Mouse (Mus musculus): ENCODE measurements at regions not wholly inside any gene's neighbourhood (a gene's known extent, or its start where the extent isn't known, plus 50 kb on each side); places are given as distances from the start of the nearest gene placed in this dataset.

DNA sequence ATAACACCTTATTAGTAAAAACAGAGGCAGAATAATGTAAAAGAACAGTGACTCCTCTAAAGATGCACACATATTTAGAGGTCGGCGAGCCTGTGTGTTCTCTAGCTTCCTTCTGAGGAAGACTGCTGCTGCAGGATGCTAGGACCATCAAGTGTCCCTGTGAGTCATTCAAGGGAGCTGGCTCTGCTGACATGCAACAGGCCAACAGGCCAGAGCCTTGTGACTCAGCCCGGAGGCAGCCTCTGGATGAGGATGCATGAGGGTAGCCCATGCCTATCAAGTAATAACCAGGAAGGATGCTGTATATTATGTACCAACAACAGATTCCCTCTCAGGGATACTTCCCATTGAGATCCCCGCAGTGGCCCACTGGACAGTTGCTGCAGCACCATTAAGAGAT is 199.5 kb upstream of the Rasgrp1 start:
- no peak for DNase-seq (ENCODE audit: low spot score in 2 of 2)

DNA sequence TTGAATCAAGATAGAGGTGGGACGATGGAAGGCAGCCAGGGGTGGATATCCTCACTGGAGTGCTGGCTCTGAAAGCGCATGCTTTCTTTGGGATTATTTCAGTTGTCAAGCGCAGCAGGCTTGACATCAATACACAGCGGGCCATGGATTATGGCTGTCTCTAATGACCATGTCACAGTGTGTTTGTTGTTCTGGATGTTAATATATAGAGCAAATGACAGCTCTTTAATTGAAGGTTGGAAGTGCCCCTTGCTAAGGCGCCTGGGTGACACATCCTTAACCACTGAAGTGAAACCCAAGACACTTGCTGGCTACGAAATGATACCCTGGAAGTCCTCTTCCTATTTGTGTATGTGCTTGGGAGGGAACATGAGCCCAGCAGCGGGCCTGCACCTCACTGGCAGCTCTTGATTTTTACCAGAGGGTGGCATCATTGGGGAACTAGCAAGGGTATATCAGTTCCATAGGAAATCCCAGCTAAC is 200.5 kb upstream of the Rasgrp1 start:
- no peak for DNase-seq (ENCODE audit: low spot score in 2 of 2)

DNA sequence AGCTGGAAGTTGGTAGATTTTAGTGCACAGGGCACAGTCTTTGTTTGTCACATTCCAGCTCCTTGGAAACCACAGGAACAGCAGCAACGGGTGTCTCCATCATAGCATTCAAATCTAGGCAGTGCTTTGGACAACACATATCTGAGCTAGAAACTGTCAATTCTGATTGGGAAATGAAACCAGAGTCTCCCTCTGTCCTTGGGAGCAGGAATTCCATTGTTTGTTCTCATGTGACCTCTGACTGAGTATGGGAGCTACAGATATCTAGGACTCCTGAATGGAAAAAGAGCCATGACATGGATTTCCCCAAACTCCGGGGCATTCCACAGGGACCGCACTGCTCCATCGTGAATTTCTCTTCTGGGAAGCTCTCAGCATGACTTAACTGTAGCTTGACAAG is 205.5 kb upstream of the Rasgrp1 start:
- DNase-seq (ENCODE audit: low spot score in 2 of 2), result no peak

DNA sequence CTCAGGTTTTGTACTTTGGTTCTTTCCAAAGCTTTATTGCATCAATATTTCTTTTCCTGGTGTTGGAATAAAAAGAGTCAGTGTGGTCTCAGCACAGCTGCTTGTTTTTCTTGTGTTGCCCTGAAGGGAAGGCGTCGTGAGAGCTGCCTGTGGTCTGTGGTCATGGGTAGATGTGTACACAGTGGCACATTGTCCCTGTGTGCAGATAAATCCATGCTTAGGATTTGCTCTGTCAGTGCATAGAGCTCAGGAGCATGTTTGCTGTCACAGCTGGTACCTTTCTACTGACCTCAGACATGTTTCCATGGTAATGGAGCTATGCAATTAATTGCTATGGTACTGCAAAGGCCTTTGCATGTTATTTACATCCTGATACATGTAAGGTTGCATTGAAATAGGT is 213.5 kb upstream of the Rasgrp1 start:
- no peak for DNase-seq (ENCODE audit: low spot score in 2 of 2)

DNA sequence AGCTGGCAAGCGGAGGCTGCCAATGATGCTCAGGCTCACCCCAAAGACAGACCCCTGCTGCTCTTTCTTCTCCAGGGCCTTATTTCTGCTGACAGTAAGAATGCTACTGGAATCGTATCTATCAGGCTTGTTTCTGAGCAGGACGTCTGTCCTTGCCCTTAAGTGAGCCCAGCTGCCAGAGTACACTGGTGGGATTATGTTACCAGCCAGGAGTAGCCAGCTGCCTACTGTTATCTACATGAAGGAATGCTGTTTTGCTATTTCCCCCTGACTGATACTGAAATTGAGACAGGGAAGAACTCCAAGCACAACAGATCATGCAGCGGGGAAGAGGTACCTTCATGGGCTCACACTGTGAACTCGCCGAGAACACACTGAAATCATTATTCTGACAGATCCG is 228.2 kb upstream of the Rasgrp1 start:
- DNase-seq (ENCODE audit: low spot score in 2 of 2), result no peak

DNA sequence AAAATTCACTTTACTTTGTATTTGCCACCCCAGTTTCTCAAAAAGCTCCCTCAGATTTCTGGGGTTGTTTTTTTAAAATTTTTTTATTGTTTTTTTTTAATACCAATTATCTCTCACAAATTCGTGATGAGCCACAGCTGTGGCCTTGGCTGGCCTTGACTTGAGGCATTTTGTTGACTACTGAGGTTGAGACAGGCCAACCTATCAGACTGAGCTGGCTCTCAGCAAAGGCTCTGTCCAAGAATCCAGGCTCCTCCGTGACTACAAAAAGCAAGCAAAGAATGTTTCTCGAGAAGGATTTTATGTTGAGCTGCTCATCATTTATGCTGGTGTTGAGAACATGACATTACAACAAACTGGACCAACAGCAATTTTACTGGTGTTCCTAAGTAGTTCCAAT is 244.6 kb upstream of the Rasgrp1 start:
- no peak for DNase-seq (ENCODE audit: low spot score in 2 of 2)

DNA sequence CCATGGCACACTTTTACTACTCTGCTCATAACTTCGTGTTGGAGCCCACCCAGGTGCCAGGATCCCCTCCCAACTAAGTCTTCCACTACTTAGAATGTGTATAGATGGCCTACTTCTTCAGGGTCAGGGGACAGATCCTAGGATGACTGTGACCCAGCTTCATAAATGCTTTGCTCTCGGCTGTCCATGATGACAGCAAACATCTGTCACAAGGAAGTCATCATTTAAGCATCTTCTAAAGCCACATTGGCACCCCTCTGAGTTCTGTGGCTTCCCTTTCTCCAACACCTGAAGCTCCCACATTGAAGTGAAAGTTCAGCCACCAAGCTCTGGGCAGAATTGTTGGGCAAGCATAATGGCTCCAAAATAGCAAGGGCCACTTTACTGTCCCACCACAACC is 252.2 kb upstream of the Rasgrp1 start:
- DNase-seq (ENCODE audit: low spot score in 2 of 2), result no peak

DNA sequence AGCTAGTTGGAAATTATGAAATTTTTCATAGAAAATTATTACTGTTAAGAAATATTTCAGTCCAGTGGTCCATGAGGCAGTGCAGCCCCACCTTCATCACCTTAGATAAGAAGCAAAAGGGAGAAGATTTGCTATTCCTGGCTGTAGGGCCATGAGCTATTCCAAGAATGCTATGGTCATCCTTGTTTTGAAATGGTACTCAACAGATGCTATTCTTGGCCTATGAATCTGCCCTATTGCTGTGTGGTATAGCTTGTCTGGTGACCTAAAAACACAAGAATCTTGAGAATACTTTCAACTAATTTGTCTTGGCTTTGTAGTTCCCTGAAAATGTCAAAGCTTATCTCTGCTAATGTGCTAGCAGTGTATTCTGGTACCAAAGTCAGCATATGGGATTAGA is 254.8 kb upstream of the Rasgrp1 start:
- DNase-seq (ENCODE audit: low spot score in 2 of 2), result no peak

DNA sequence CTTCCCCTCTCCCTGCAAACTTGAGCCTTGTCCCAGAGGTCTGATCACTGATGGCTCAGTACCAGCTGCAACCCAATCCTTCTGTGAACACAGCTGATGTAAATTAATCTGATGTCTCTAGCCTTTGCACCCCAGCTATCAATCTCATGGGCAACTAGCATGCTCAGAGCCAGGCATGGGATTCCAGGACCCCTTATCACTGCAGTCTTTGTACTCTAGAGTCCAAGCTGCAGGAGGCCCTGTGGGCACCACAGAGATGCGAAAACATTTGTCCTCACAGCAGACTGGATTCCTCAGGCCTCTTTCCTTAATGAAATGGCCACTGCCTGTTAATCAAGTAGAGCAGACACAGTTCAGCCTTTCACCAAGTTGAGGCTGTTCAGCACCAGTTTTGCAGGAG is 272.0 kb upstream of the Rasgrp1 start:
- DNase-seq (ENCODE audit: low spot score in 2 of 2), result no peak

DNA sequence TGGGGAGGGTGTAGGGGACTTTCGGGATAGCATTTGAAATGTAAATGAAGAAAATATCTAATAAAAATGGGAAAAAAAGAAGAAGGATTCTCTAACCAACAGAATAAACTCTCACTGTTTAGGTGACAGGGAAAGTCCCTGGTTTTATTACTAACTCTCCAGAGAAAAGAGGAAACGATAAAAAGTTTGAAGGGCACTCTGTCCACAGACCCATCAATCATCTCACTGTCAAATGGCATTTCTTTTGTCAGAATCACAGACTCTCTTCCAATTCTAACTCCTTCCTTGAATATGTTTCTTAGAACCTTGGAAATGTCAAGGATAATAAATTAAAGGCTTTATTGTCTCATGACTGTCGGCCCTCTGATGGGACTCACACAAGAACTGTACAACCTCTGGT is 275.3 kb upstream of the Rasgrp1 start:
- no peak for DNase-seq (ENCODE audit: low spot score in 2 of 2)

DNA sequence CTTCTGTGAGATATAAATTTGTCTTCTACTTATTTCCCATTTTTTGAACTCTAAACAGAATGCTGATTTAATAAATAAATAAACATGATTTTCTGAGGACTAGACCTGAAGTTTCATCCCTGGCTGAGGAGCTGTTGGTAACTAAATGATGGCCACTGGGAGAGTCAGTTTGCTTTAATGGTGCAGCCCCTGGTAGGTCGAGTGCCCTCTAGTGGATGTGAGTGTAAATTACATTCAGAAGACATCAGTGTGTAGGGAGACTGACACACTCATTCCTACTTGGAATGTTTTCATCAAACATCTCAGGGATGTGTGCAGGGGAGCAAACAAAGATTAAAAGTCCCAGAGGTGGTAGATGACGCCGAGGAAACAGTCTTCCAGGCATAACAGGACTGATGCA is 281.2 kb upstream of the Rasgrp1 start:
- DNase-seq (ENCODE audit: low spot score in 2 of 2), result no peak

DNA sequence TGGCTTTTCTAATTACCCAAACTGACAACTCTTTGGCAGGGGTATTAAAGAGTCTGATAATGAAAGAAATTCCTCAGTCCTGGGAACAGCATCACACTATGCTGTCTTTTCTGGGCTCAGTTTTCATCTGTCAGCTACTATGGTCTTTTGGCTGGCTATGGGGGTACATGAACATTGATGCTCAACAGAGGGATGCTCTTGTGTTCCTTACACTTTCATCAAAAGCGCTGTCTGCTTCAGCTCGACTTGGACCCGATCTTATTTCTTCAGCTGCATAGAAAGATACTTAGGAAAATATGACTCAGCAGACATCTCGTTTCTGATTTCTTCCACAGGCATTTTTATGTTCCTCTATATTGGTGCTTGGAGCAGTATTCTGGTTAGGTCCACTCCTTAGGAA is 292.1 kb upstream of the Rasgrp1 start:
- no peak for DNase-seq (ENCODE audit: low spot score in 2 of 2)

DNA sequence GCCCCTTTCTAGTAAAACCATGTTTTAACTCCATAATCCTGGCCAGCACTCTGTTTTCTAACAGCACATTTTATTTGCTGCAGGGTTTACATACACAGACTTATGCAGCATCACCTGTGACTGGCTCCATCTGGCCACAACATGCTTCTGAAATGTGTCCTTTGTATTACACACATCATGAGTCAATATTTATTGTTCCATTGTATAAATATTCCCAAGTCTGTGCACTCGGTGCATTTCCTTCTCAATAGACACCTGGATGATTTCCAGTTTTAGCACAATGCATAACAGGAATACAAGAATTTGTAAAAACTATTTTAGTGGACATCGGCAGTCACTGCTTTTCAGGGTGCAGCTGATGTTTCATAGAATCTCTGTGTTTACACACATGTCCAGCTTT is 294.6 kb upstream of the Rasgrp1 start:
- DNase-seq (ENCODE audit: low spot score in 2 of 2), result no peak

DNA sequence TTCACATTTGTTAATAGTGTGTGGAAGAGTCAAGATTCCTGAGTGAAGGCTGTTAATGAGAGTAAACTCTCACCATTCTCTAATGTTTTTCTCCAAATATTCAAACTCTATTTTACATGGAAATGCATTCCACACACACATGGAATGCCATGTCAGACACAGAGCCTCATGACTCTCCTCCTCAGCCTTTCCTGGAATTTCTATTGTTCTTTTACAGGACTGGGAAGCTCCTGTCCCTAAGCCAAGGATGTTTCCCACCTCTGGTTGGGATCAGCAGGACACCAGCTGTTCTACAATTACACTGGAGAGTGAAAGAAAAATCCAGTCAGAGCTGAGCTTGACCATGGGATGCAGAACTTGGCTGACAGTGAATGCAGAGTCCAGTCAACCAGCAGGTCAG is 309.3 kb upstream of the Rasgrp1 start:
- DNase-seq (ENCODE audit: low spot score in 2 of 2), result no peak

DNA sequence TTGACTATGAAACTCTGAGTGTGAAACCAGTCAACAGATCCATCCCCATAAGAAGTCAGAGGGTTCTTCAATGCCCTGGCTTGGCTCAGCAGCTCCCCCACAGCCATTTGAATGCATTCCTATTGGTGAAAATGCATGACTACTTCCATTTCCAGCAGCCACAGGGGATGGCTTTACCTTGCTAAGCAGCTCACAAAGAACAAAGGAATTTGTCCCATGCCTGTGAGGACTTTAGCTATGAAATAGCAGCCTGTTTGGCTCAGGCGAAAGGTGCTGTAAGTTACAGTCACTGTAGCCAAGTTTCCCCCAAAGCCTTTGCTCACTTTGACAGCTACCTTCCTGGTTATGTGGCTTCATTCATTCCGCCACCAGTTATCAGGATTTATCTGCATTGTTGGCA is 309.8 kb upstream of the Rasgrp1 start:
- no peak for DNase-seq (ENCODE audit: low spot score in 2 of 2)

DNA sequence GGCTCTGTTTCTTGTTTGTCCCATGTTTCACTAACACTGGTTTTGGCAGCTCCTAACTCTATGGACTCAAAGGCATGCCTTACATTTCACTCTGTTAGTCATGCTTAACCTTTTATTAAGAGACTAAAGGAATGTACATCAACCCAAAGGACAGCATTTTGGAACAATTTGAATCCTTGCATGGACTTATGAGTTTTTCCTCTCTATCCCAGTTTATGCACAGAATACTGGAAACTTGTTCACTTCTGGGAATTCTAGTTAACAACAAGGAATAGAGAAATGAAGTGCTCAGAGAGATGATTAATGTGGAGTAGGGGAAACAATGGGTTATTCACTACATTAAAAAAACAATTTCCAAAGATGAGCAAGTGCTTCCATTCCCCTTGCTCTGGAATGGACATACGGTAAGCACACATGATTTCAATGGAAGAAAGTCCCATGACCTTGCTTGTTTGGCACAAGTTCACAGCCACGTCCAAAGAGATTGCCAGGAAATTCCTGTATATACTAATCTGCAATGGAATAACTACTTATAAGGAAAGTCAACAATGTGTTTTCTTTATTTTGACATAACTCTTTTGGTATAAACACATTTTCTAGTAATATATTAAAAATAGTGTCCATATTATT is 313.9 kb upstream of the Rasgrp1 start:
- no peak for DNase-seq (ENCODE audit: low spot score in 2 of 2)

DNA sequence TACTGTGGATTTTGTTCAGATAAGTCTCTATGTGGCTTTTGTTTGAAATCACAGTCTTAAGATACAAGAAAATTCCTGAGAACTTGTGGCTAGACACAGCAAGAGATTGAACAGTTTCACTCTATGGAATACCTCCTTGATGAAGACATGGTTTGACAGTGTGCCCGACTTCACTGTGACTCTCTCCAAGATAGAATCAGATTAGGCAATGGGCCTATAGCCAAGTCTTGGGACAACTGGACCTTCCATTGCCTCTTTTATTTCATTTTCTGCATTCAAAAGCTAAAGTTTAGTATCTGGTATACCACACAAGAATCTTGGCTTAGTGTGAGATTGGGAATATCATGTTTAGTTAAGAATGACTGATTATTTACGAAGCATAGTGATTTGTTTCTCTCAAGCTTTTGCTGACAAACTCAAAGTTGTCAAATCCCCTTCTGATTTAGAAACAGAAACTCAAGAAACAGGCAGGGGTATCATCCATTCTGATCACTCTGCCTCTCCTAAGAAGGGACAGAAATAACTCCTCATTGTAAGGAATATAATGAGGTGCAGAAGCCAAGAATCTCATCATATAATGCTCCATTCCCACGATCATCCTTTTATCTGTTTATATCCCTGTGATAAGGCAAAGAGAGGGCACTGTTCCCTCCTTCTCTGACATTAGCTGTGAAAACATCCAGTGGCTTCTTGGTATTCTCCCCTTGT is 317.6 kb upstream of the Rasgrp1 start:
- no peak for DNase-seq (ENCODE audit: low spot score in 2 of 2)

DNA sequence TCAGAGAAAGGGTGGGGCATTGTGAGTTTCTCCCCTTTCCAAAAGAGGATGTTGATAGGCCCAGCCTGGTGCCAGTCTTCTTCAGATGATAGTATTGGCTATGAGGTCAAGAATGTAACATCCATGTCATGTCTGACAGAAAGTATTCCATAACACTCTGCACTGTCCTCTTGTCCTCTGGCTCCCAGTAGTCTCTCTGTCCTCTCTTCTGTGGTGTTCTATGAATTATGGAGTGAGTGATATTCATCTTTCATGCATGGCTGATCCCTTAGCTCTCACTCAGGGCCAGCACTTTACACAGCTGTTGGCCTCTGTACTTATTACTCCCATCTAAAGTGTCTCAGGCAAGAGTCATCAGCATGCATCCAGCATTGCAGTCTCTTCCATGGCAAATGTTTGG is 319.9 kb upstream of the Rasgrp1 start:
- no peak for DNase-seq (ENCODE audit: low spot score in 2 of 2)

DNA sequence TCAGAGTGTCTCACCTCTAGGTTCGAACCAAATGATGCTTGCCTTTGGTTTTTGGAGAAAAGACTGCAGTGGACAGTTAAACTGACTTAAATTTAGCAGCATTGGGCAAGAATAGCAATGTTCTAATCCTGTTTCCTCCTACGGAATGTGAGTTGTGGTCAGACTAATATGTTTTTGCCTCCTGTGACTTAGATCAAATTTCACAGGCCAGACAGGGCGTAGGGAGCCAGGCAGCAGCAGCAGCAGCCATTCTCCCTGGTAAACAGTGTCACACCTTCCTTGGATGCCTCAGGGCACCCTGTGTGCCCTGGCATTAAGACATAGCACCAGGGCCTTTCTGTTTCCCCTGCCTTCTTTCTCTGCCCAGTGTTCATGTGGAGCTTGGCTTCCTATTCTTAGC is 323.7 kb upstream of the Rasgrp1 start:
- DNase-seq (ENCODE audit: low spot score in 2 of 2), result no peak

DNA sequence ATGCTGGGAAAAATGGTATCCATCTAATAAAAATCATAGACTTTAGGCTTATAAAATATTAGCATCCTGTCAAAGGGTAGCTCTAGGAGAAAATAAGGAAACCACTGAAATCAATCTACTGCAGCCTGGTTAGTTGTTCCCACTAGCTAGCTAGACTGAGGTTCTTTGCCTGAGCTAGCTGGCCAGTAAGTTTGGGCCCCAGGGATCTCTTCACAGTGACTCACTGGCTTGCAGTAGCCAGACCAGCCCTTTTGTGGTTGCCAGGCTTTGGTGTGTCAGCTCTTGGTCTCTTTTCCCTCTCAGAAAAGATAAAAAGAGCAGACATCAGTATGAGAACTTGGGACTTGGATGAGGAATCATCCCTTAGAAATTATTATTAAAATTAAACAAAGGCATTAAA is 325.3 kb upstream of the Rasgrp1 start:
- DNase-seq (ENCODE audit: low spot score in 2 of 2), result no peak

DNA sequence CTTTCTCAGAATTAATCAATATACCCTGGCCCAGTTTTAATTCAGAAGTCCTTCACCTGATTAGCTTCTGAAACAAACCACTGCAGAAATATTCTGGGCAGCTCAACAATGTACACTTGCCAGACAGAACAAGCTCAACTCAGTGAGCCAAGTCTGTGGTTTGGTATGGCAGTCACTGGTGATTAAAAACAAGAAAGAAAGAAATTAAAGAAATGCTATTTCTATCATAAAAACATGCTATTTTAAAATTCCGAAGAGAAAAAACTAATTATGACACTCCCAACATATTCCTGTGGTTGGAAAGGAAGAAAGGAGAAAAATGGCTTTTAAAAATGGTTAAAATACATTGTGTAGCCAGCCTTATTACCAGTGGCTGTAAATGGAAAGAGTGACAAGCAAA is 332.1 kb upstream of the Rasgrp1 start:
- DNase-seq (ENCODE audit: low spot score in 2 of 2), result no peak

DNA sequence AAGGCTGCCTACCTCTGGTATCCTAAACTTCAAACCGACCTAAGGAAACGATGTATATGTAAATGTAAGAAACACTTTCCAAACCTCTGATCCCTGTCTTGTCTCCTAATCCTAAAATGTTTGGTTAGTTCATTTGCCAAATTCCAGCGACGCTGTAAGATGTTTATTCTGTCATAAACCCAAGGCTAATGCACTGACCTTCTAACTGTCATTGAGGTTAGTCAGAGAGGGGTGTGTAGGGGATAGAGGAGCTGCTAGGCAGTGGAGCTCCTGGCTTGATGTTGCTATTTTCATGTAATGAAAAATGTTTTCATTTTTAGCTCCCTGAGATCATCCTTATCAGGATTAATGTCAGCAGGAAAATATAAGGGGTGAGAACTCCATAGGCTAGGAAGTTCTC is 335.8 kb upstream of the Rasgrp1 start:
- no peak for DNase-seq (ENCODE audit: low spot score in 2 of 2)

DNA sequence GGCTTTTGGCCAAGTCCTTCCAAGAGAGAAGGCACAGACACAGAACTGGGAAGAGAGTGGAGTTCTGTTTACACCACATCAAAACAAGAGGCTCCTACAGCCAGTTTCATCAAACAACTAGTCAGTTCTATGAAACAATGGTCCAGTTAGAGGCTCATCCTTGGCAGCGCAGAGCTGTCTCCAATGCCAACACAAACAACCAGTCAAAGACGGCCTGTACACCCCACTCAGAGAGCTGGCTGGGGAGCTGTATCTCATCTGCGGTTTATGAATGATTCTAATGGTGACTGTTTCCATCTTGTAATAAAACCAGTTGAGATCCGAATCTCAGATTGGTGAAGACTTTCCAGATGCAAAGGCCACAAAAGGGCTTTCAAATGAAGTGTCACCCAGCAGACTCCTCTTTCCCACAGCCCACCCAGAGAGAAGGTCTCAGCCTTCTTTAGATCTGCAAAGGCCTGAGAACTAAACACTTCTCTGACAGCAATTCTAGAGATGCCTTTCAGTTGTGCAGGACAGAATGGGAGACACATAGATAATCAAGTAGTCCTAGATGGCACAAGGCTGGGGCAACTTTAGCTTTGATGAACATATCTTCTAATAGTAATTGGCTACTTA is 343.1 kb upstream of the Rasgrp1 start:
- no peak for DNase-seq (ENCODE audit: low spot score in 2 of 2)

Data from adrenal gland, postnatal 4 days (tissue).